Mouse (Mus musculus) ovary, adult 2 months (tissue): ENCODE data around the gene Ptpru. TPM values are rescaled to one million over a fixed set of nuclear protein-coding genes. Genes with fewer than 3 reads are reported as not detected.

ENCODE experiments used
- polyA plus RNA-seq: library from polyadenylated mRNA; depleted of rRNA; stranded (reverse); fragments of >200 nt; gene quantifications from 2 replicates; pipeline ENCODE4 v1.2.3, GENCODE M21; 2012; rRNA removed

The Ptpru gene
- polyA plus RNA-seq = 15.2 and 17.2 TPM in 2 replicates

GRCm38 (mm10) chr4:131837872-131838524 is at the start of gene Ptpru:
TSS of gene Ptpru (minus strand) at chr4:131838288.

GRCm38 (mm10) chr4:131873293-131874168 is 35.4 kb upstream of the Ptpru start, which contains the start of gene Srsf4:
TSS of gene Srsf4 (plus strand) at chr4:131873617.

GRCm38 (mm10) chr4:131843290-131843743 is 5.2 kb upstream of the Ptpru start, which contains the start of gene Mecr:
TSS of gene Mecr (plus strand) at chr4:131843470.

Other genes starting within 250 kb of the Ptpru start
- gene Mecr, start 5.2 kb upstream of the Ptpru start, polyA plus RNA-seq = 41.2 and 45.0 TPM in 2 replicates
- gene Srsf4, start 35.3 kb upstream of the Ptpru start, polyA plus RNA-seq = 31.1 and 43.1 TPM in 2 replicates
- 65.4 and 103 TPM in 2 replicates for gene Tmem200b, start 83.5 kb upstream of the Ptpru start, polyA plus RNA-seq
- 0.07 and 0.10 TPM in 2 replicates for gene Gm10300, start 236.4 kb upstream of the Ptpru start, polyA plus RNA-seq
- 14.9 and 16.5 TPM in 2 replicates for gene Epb41, start 237.0 kb upstream of the Ptpru start, polyA plus RNA-seq